Mouse (Mus musculus) thymus, adult 2 months (tissue): ENCODE data around the gene Stkld1. TPM values are rescaled to one million over a fixed set of nuclear protein-coding genes. Genes with fewer than 3 reads are reported as not detected.
A peak's percentile ranks its signal among the peaks of the same experiment; 100 is the strongest.

Experiments
- DNase-seq: peaks from one replicate; pipeline ENCODE4 v3.0.0; 2021
- H3K27ac ChIP-seq: fragments of 200-500 bp; 2 replicates; pipeline ENCODE4 v1.5.1; 2012; ENCODE audit warnings: low read length, control low read depth; ENCODE audit not compliant: control insufficient read depth, insufficient read depth
- H3K27me3 ChIP-seq: fragments of 200-500 bp; 2 replicates; pipeline ENCODE4 v1.6.1; 2012; ENCODE audit warnings: mild to moderate bottlenecking, low read length, moderate library complexity, mixed read lengths; ENCODE audit not compliant: control insufficient read depth, insufficient read depth
- H3K36me3 ChIP-seq: fragments of 200-500 bp; 2 replicates; pipeline ENCODE4 v1.6.1; 2012; ENCODE audit warnings: mild to moderate bottlenecking, low read length, moderate library complexity; ENCODE audit not compliant: control insufficient read depth, insufficient read depth
- H3K4me1 ChIP-seq: fragments of 200-500 bp; replicated peaks from 2 replicates; pipeline ENCODE4 v1.6.1; 2012; ENCODE audit warnings: low read length; ENCODE audit not compliant: control insufficient read depth, insufficient read depth
- H3K4me3 ChIP-seq: fragments of 200-500 bp; 2 replicates; pipeline ENCODE4 v1.5.1; 2012; ENCODE audit warnings: mild to moderate bottlenecking, low read length, control low read depth, moderate library complexity; ENCODE audit not compliant: control insufficient read depth, insufficient read depth
- CTCF ChIP-seq: fragments of 200-500 bp; IDR thresholded peaks from 2 replicates; pipeline ENCODE4 v1.5.1; 2012; ENCODE audit warnings: mild to moderate bottlenecking, control low read depth, low read length, moderate library complexity, borderline replicate concordance; ENCODE audit not compliant: control insufficient read depth, poor library complexity, insufficient read depth; ENCODE audit errors: extremely low read depth
- POLR2A ChIP-seq: fragments of 200-500 bp; IDR thresholded peaks from 2 replicates; pipeline ENCODE4 v1.6.1; 2012; ENCODE audit warnings: mild to moderate bottlenecking, low read length, control low read depth, moderate library complexity; ENCODE audit not compliant: control insufficient read depth, poor library complexity, insufficient read depth; ENCODE audit errors: extremely low read depth
- WGBS: fragments of 180-500 bp; shearing (Covaris S2); methylation state at CpG from one replicate; pipeline ENCODE4 v1.1.7; 2018; 5-methylcytosine and 5-hydroxymethylcytosine counted together
- polyA plus RNA-seq: library from polyadenylated mRNA; depleted of rRNA; stranded (reverse); fragments of >200 nt; gene quantifications from 2 replicates; pipeline ENCODE4 v1.2.3, GENCODE M21; 2012

The Stkld1 gene
- polyA plus RNA-seq, 1 experiment, result 0.75 TPM

- under 1% methylated on average over 41 of the region's 41 CpGs for WGBS
- Histone ChIP-seq H3K27me3 (no peaks in the 10 kb centered on the region), H3K4me1 (peaks cover 14% of the 10 kb centered on the region), H3K36me3 (peaks cover 22% of the 10 kb centered on the region), H3K27ac (peak within 1 kb of the TSS; percentile 70), H3K4me3 (peak within 1 kb of the TSS; percentile 92)
- DNase-seq, result peak; percentile 96
- TF ChIP-seq CTCF (no peak), POLR2A (peak; percentile 71)
Observed at GRCm38 (mm10) chr2:26902467-26903220, 31.2 kb upstream of the Stkld1 start, which contains the start of gene Surf6. Surf6 (minus strand) TSS chr2:26902879.

- peak overlapping the region; percentile 70 for H3K27ac ChIP-seq
- peaks cover 15% of the 10 kb centered on the region for H3K36me3 ChIP-seq
- no peak for DNase-seq
- H3K27me3 ChIP-seq, result no peaks in the 10 kb centered on the region
- peak overlapping the region; percentile 69 for H3K4me3 ChIP-seq
- TF ChIP-seq CTCF (no peak), POLR2A (no peak)
- WGBS, result 8% methylated on average over 7 of the region's 7 CpGs
- H3K4me1 ChIP-seq, result peaks cover 18% of the 10 kb centered on the region
Observed at GRCm38 (mm10) chr2:26903311-26903710, 30.5 kb upstream of the Stkld1 start.

GRCm38 (mm10) chr2:26905936-26906335, 27.9 kb upstream of the Stkld1 start:
- H3K4me1 ChIP-seq, result peaks cover 30% of the 10 kb centered on the region

GRCm38 (mm10) chr2:26906431-26906830, 27.4 kb upstream of the Stkld1 start:
- TF ChIP-seq POLR2A (no peak), CTCF (no peak)
- Histone ChIP-seq H3K36me3 (no peaks in the 10 kb centered on the region; the same call in 1 of the 2 replicates), H3K4me3 (no peak overlapping the region), H3K27ac (no peak overlapping the region), H3K27me3 (no peaks in the 10 kb centered on the region), H3K4me1 (peaks cover 32% of the 10 kb centered on the region)
- no peak for DNase-seq
- 99% methylated on average over 3 of the region's 3 CpGs for WGBS

More at GRCm38 (mm10) chr2:26905936-26906335, 27.9 kb upstream of the Stkld1 start:
- TF ChIP-seq POLR2A (no peak), CTCF (no peak)
- no peak for DNase-seq
- Histone ChIP-seq H3K36me3 (no peaks in the 10 kb centered on the region; the same call in 1 of the 2 replicates), H3K27me3 (no peaks in the 10 kb centered on the region), H3K4me3 (no peak overlapping the region), H3K27ac (no peak overlapping the region)
- 96% methylated on average over 2 of the region's 2 CpGs for WGBS

- H3K4me1 ChIP-seq, result peaks cover 32% of the 10 kb centered on the region
- no peak overlapping the region for H3K27ac ChIP-seq
- no peak overlapping the region for H3K4me3 ChIP-seq
- no peaks in the 10 kb centered on the region for H3K27me3 ChIP-seq
- H3K36me3 ChIP-seq, result peaks cover 4% of the 10 kb centered on the region
- WGBS, result 59% methylated on average over 4 of the region's 4 CpGs
- peak; percentile 41 for DNase-seq
- TF ChIP-seq CTCF (peak; percentile 79; the same call in 1 of the 2 replicates), POLR2A (no peak)
Observed at GRCm38 (mm10) chr2:26907109-26907508, 26.7 kb upstream of the Stkld1 start.

GRCm38 (mm10) chr2:26908710-26909386, 25.0 kb upstream of the Stkld1 start:
- peak; percentile 38 for DNase-seq
- Histone ChIP-seq H3K4me1 (peaks cover 28% of the 10 kb centered on the region), H3K4me3 (no peak overlapping the region), H3K27ac (peak overlapping the region; percentile 50; the same call in 1 of the 2 replicates), H3K27me3 (no peaks in the 10 kb centered on the region), H3K36me3 (peaks cover 21% of the 10 kb centered on the region)
- 34% methylated on average over 18 of the region's 18 CpGs for WGBS
- TF ChIP-seq CTCF, result no peak

- Histone ChIP-seq H3K4me3 (no peak overlapping the region), H3K4me1 (peaks cover 28% of the 10 kb centered on the region)
Observed at GRCm38 (mm10) chr2:26909387-26909784, 24.5 kb upstream of the Stkld1 start.

More at GRCm38 (mm10) chr2:26909387-26909784, 24.5 kb upstream of the Stkld1 start:
- Histone ChIP-seq H3K36me3 (peaks cover 23% of the 10 kb centered on the region), H3K27me3 (no peaks in the 10 kb centered on the region), H3K27ac (no peak overlapping the region)
- TF ChIP-seq CTCF (no peak), POLR2A (no peak)
- no peak for DNase-seq
